Mouse (Mus musculus): Measurements from ENCODE around the gene Mtif2. TPM values are rescaled to one million over a fixed set of nuclear protein-coding genes. Genes with fewer than 3 reads are reported as not detected.

Gene Mtif2
- not detected in 2 replicates for polyA plus RNA-seq (2012; ENCODE audit: insufficient read depth, insufficient read length, low replicate concordance, missing spikeins)

- peak within 1 kb of the TSS; percentile 74; the same call in 1 of the 2 replicates for H3K27ac ChIP-seq (ENCODE audit: insufficient read depth, low read depth, low read length)
- peak within 1 kb of the TSS; percentile 76 for H3K4me3 ChIP-seq (ENCODE audit: insufficient read depth, low read depth, low read length)
- H3K4me1 ChIP-seq (ENCODE audit: control insufficient read depth, insufficient read depth, low read length), result no peaks in the 10 kb centered on the region
- TF ChIP-seq CTCF (IDR thresholded peaks at IDR 0.05; ENCODE audit: insufficient read depth, low read depth, low read length) (0 out of 2 replicates have a peak, but pooled peaks have one; percentile 29), POLR2A (IDR thresholded peaks at IDR 0.05; ENCODE audit: insufficient read depth, low read depth, low read length) (peak; percentile 86)
- WGBS, result 2% methylated on average over 47 of the region's 47 CpGs
Observed at GRCm38 (mm10) chr11:29525988-29526794, at the start of gene Mtif2. Mtif2 (plus strand) TSS chr11:29526408.

DNA sequence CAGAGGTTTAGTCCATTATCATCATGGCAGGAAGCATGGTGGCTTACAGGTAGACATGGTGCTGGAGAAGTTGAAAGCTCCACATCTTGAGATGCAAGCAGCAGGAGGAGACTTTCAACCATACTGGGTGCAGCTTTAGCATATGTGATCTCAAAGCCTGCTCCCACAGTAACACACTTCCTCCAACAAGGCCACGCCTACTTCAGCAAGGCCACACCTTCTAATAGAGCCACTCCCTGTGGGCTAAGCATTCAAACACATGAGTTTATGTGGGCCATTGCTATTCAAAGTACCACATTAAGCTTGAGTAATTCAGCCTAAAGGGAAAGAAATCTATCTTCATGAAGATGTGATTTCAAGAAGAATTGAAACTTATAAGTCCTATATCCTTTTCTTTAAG, 33.1 kb upstream of the Mtif2 start:
- H3K4me1 ChIP-seq (ENCODE audit: control insufficient read depth, insufficient read depth, low read length), result no peaks in the 10 kb centered on the region
- WGBS, result 97% methylated on average over 1 of the region's 1 CpGs
- TF ChIP-seq CTCF (IDR thresholded peaks at IDR 0.05; ENCODE audit: insufficient read depth, low read depth, low read length), result no peak
- TF ChIP-seq POLR2A (IDR thresholded peaks at IDR 0.05; ENCODE audit: insufficient read depth, low read depth, low read length), result no peak
- H3K27ac ChIP-seq (ENCODE audit: insufficient read depth, low read depth, low read length), result no peak overlapping the region
- H3K4me3 ChIP-seq (ENCODE audit: insufficient read depth, low read depth, low read length), result no peak overlapping the region

DNA sequence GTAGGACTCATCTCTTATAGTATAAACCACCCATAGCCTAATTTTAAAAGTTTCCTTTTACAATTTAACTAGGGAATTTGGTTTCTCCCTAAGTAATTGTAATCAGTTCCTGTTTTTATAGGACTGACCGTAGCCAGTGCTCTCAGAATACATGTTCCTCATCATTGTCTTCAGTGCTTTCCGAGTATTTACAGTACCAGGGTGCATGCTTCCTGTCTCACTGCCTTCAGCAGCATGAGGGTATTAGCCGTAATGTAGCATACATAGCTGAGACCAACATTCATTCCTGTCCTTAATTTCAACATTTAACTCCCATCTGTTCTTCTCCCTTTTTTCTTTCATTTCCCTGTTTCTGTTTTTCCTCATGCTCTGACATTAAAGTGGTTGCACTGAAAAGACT, 29.2 kb upstream of the Mtif2 start:
- no peak for TF ChIP-seq POLR2A (IDR thresholded peaks at IDR 0.05; ENCODE audit: insufficient read depth, low read depth, low read length)
- TF ChIP-seq CTCF (IDR thresholded peaks at IDR 0.05; ENCODE audit: insufficient read depth, low read depth, low read length), result no peak
- Histone ChIP-seq H3K4me3 (ENCODE audit: insufficient read depth, low read depth, low read length) (no peak overlapping the region), H3K4me1 (ENCODE audit: control insufficient read depth, insufficient read depth, low read length) (no peaks in the 10 kb centered on the region), H3K27ac (ENCODE audit: insufficient read depth, low read depth, low read length) (no peak overlapping the region)
- WGBS, result 85% methylated on average over 3 of the region's 3 CpGs

- Histone ChIP-seq H3K4me3 (ENCODE audit: insufficient read depth, low read depth, low read length) (no peak overlapping the region), H3K27ac (ENCODE audit: insufficient read depth, low read depth, low read length) (no peak overlapping the region), H3K4me1 (ENCODE audit: control insufficient read depth, insufficient read depth, low read length) (no peaks in the 10 kb centered on the region)
- TF ChIP-seq CTCF (IDR thresholded peaks at IDR 0.05; ENCODE audit: insufficient read depth, low read depth, low read length) (no peak), POLR2A (IDR thresholded peaks at IDR 0.05; ENCODE audit: insufficient read depth, low read depth, low read length) (no peak)
- 90% methylated on average over 10 of the region's 10 CpGs for WGBS
Observed at GRCm38 (mm10) chr11:29503948-29504893, 22.0 kb upstream of the Mtif2 start.

DNA sequence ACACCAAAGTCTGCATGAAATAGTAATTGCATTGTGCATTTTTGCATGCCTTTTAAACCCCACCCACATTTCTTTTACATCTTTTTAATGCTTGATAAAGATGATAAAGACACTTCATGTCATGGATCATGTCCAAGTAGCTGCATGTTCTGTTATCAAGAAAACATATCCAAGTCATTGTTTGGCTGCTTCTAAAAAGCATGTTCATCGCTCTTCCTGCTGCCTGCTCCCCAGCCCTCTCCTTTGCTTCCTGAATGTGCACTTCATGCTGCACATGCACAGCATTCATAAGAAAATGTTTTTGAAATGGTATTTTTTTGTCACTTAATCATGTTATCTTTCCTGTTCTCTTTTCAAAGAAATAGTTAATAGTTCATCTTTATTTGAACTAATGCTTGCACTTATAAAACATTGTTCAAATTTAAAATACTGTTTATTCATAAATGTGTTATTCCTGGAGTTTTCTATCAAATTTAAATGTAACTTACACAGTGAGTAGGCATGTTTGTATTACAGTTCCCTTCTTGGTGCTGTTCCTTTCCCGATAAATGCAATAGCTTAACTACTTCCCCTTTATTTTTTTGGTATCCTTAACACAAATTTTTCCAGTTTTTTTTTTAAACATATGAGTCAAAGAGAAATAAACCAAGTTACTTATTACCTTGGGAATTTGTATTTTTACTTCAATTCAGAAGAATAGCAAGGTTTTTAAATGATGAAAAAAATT, 21.1 kb upstream of the Mtif2 start:
- Histone ChIP-seq H3K27ac (ENCODE audit: insufficient read depth, low read depth, low read length) (no peak overlapping the region), H3K4me3 (ENCODE audit: insufficient read depth, low read depth, low read length) (no peak overlapping the region), H3K4me1 (ENCODE audit: control insufficient read depth, insufficient read depth, low read length) (no peaks in the 10 kb centered on the region)
- TF ChIP-seq CTCF (IDR thresholded peaks at IDR 0.05; ENCODE audit: insufficient read depth, low read depth, low read length) (no peak), POLR2A (IDR thresholded peaks at IDR 0.05; ENCODE audit: insufficient read depth, low read depth, low read length) (no peak)
- WGBS, result 76% methylated on average over 2 of the region's 2 CpGs

DNA sequence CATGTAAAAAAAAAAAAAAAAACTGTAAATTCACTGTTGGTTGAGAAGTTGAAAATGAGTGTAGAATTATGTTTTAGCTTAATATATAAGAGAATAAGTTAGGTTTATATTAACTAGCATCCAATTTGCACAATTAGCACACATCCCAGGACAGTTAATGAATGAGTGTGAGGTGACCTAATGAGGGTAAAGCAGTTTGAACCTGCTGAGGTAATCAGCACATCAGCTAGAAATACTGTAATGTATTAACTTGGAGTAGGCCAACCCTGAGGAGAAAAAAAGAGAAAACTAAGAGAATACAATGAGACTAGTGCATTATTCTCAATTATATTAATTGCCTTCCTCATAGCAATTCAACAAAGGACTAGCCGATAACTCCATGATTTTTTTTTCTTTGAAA, 16.8 kb upstream of the Mtif2 start:
- Histone ChIP-seq H3K27ac (ENCODE audit: insufficient read depth, low read depth, low read length) (no peak overlapping the region), H3K4me3 (ENCODE audit: insufficient read depth, low read depth, low read length) (no peak overlapping the region), H3K4me1 (ENCODE audit: control insufficient read depth, insufficient read depth, low read length) (no peaks in the 10 kb centered on the region)
- TF ChIP-seq POLR2A (IDR thresholded peaks at IDR 0.05; ENCODE audit: insufficient read depth, low read depth, low read length) (no peak), CTCF (IDR thresholded peaks at IDR 0.05; ENCODE audit: insufficient read depth, low read depth, low read length) (no peak)
- WGBS, result 74% methylated on average over 1 of the region's 1 CpGs

DNA sequence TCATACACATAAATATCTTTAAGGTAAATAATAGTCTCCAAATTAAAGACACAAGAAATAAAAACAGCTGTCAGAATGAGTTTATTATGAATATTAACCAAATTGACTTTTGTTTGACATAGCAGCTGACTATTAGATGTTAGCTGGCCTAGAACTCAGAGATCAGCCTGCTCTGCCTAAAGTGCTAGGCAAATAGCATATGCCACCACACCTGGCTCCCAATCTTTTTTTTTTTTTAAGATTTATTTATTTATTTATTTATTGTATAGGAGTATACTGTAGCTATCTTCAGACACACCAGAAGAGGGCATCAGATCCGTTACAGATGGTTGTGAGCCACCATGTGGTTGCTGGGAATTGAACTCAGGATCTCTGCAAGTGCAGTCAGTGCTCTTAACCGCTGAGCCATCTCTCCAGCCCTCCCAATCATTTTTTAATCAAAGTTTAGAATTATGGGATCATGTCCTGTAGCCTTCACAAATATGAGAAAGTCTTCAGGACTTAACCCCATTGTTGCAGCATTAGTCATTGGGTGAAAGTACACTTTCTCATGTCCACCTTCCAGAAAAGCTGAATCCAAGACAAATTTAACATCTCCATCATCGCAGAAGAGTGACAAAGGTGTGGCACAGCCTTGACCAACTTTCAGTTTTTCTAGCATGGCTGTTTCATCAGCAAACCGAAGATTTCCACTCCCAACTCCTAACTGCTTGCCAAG, 13.2 kb upstream of the Mtif2 start:
- WGBS, result 91% methylated on average over 4 of the region's 4 CpGs
- TF ChIP-seq POLR2A (IDR thresholded peaks at IDR 0.05; ENCODE audit: insufficient read depth, low read depth, low read length), result no peak
- no peak for TF ChIP-seq CTCF (IDR thresholded peaks at IDR 0.05; ENCODE audit: insufficient read depth, low read depth, low read length)
- H3K27ac ChIP-seq (ENCODE audit: insufficient read depth, low read depth, low read length), result no peak overlapping the region
- 0 out of 2 replicates have a peak, but pooled peaks cover 3% of the 10 kb centered on the region for H3K4me1 ChIP-seq (ENCODE audit: control insufficient read depth, insufficient read depth, low read length)
- H3K4me3 ChIP-seq (ENCODE audit: insufficient read depth, low read depth, low read length), result no peak overlapping the region

GRCm38 (mm10) chr11:29514325-29514681, 11.9 kb upstream of the Mtif2 start:
- Histone ChIP-seq H3K4me1 (ENCODE audit: control insufficient read depth, insufficient read depth, low read length) (0 out of 2 replicates have a peak, but pooled peaks cover 3% of the 10 kb centered on the region), H3K27ac (ENCODE audit: insufficient read depth, low read depth, low read length) (0 out of 2 replicates have a peak overlapping the region, but pooled peaks have one; percentile 7), H3K4me3 (ENCODE audit: insufficient read depth, low read depth, low read length) (no peak overlapping the region)
- WGBS, result 32% methylated on average over 10 of the region's 10 CpGs
- TF ChIP-seq POLR2A (IDR thresholded peaks at IDR 0.05; ENCODE audit: insufficient read depth, low read depth, low read length), result no peak
- no peak for TF ChIP-seq CTCF (IDR thresholded peaks at IDR 0.05; ENCODE audit: insufficient read depth, low read depth, low read length)
